Mouse (Mus musculus): ENCODE data around the gene Cxcl13. TPM values are rescaled to one million over a fixed set of nuclear protein-coding genes. Genes with fewer than 3 reads are reported as not detected.

Cxcl13 gene
- polyA plus RNA-seq, 1 experiment from 2014 or later: 0.09 TPM

DNA sequence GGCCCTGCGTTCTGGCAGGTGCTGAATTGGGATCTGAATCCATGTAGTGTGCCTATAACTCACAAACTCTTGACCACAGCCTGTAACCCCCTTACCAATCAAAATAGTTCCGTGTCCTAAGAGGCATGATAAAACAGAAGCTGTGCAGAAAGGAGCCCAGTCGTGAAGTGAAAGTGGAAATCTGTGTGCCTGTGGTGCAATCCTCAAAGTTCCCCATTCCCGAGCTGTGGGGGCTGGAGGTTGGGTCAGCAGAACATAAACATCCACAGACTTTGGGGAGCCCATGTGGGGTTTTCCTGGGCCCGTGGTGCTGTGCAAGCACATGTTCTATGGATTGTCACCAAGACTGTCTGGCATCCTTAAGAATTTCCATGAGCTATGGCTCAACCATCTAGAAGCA, 21.7 kb upstream of the Cxcl13 start:
- no peaks in the 10 kb centered on the region for H3K9me3 ChIP-seq (ENCODE audit: low read length)
- no peak overlapping the region for H3K4me3 ChIP-seq (ENCODE audit: low read depth, low read length)
- no peak overlapping the region for H3K27ac ChIP-seq (ENCODE audit: low read depth)
- 51% methylated on average over 5 of the region's 5 CpGs for WGBS (ENCODE audit: insufficient replicate concordance)
- DNase-seq: no peak
- no peaks in the 10 kb centered on the region for H3K36me3 ChIP-seq (replicated peaks; ENCODE audit: insufficient read depth, low read length)
- no peak overlapping the region for H3K4me2 ChIP-seq (ENCODE audit: low read depth, low read length)
- no peaks in the 10 kb centered on the region for H3K27me3 ChIP-seq (ENCODE audit: insufficient read depth, low read length)
- TF ChIP-seq CTCF (IDR thresholded peaks at IDR 0.05; ENCODE audit: low read depth) (no peak), EP300 (IDR thresholded peaks at IDR 0.05; ENCODE audit: low read depth) (no peak)
- ATAC-seq: no peak
- H3K4me1 ChIP-seq (ENCODE audit: insufficient read depth): 0 out of 2 replicates have a peak, but pooled peaks cover 3% of the 10 kb centered on the region
- no peak overlapping the region for H3K9ac ChIP-seq (replicated peaks)

DNA sequence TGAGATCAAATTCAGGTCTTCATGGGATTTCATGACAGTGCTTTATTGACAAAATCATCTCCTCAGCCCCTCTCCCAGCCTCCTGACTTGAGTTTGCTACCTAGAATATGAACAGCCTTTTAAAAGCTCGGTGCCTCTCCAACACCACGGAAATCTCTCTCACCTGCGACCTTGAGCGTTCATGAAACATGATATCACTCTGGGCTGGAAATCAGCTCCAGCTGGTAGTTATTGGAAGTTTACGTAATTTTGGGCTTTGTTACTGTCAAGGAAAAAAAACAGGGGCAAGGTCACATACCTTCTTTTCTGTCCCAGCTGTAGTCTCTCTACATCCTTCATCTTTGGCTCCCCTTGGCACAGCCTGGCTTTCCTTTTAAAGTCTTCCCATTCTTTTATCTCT, 20.7 kb upstream of the Cxcl13 start:
- DNase-seq (no peak), ATAC-seq (no peak)
- H3K36me3 ChIP-seq (replicated peaks; ENCODE audit: insufficient read depth, low read length): no peaks in the 10 kb centered on the region
- H3K27me3 ChIP-seq (ENCODE audit: insufficient read depth, low read length): no peaks in the 10 kb centered on the region
- no peak overlapping the region for H3K4me3 ChIP-seq (ENCODE audit: low read depth, low read length)
- 0 out of 2 replicates have a peak, but pooled peaks cover 3% of the 10 kb centered on the region for H3K4me1 ChIP-seq (ENCODE audit: insufficient read depth)
- H3K27ac ChIP-seq (ENCODE audit: low read depth): no peak overlapping the region
- no peak overlapping the region for H3K9ac ChIP-seq (replicated peaks)
- 70% methylated on average over 5 of the region's 5 CpGs for WGBS (ENCODE audit: insufficient replicate concordance)
- TF ChIP-seq CTCF (IDR thresholded peaks at IDR 0.05; ENCODE audit: low read depth): no peak
- TF ChIP-seq EP300 (IDR thresholded peaks at IDR 0.05; ENCODE audit: low read depth): no peak
- H3K4me2 ChIP-seq (ENCODE audit: low read depth, low read length): no peak overlapping the region
- no peaks in the 10 kb centered on the region for H3K9me3 ChIP-seq (ENCODE audit: low read length)

DNA sequence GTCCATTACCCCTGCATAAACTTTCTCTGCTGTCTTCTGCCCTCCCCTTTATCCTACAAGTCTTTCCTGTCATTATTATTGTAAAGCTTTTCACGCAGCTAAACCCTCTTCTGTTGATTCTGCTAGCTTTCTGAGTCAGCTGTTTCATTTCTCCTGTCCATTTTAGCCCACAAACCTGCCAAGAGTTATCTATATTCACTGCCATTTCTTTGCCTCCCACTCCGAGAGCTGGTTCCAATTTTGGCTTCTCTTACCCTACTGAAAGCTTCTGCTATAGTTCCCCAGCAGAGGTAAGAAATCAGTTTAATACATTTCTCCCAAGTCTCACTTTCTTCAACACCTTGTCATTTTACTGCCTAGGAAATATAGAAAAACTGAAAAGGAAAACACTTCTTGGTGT, 19.6 kb upstream of the Cxcl13 start:
- TF ChIP-seq CTCF (IDR thresholded peaks at IDR 0.05; ENCODE audit: low read depth): no peak
- no peak for TF ChIP-seq EP300 (IDR thresholded peaks at IDR 0.05; ENCODE audit: low read depth)
- Histone ChIP-seq H3K4me1 (ENCODE audit: insufficient read depth) (0 out of 2 replicates have a peak, but pooled peaks cover 3% of the 10 kb centered on the region), H3K27ac (ENCODE audit: low read depth) (no peak overlapping the region), H3K4me2 (ENCODE audit: low read depth, low read length) (no peak overlapping the region), H3K9ac (replicated peaks) (no peak overlapping the region), H3K27me3 (ENCODE audit: insufficient read depth, low read length) (no peaks in the 10 kb centered on the region), H3K9me3 (ENCODE audit: low read length) (no peaks in the 10 kb centered on the region), H3K4me3 (ENCODE audit: low read depth, low read length) (no peak overlapping the region), H3K36me3 (replicated peaks; ENCODE audit: insufficient read depth, low read length) (no peaks in the 10 kb centered on the region)
- ATAC-seq: no peak
- no peak for DNase-seq
- 47% methylated on average over 2 of the region's 2 CpGs for WGBS (ENCODE audit: insufficient replicate concordance)

DNA sequence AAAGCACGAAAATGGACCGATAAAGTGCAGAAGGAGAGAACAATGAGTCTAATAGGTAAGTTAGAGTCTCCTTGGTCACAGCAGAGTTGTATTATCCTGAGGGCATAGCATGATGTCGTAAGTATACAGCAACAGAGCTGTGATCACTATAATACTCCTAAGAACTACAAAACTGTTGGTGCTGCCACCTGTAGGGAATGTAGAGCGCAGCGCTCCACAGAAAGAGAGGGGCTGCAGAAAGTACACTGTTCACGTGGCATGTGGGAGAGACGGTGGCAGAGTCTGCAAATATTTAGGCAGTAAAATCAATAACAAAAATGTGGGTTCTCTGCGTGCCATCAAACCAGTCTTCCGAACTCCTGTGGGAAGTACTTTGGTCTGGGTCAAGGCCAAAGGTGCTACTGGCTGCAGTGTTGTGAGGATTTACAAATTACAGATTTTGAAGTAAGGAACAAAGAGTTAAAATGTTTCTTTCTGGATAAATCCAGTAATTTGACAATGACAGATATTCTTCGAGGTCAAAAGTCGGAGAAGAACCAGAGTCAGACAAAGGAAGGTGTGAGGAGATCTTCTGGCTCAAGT, 18.6 kb upstream of the Cxcl13 start:
- DNase-seq: peak; percentile 21
- peak; percentile 84 for ATAC-seq

DNA sequence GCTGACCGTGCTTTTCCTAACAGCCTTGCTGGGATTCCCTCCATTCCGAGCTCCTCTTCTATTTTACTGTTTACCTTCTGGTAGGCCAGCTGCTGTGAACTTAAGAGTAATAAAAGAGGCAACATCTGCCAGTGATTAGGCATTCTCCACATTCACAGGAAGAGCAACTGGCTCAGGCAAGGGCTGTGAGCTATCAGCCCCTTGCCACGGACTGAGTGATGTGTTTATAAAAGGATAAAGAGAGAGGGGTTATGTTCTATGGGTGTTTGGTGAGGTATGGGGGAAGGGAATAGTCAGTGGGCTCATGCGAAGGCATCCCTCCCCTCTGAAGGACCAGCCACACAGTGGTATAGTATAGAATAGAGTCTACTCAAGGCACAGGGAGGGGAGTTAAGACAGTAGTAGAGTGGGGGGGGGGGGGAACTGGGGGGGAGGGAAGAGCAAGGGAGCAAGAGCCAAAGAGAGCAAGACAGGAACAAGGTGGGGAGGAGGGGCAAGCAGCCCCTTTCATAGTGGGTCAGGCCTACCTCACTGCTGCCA, 16.0 kb upstream of the Cxcl13 start:
- no peak for ATAC-seq
- no peak for DNase-seq
- Histone ChIP-seq H3K4me1 (ENCODE audit: insufficient read depth) (0 out of 2 replicates have a peak, but pooled peaks cover 3% of the 10 kb centered on the region), H3K27ac (ENCODE audit: low read depth) (no peak overlapping the region), H3K36me3 (replicated peaks; ENCODE audit: insufficient read depth, low read length) (no peaks in the 10 kb centered on the region), H3K4me3 (ENCODE audit: low read depth, low read length) (no peak overlapping the region), H3K4me2 (ENCODE audit: low read depth, low read length) (no peak overlapping the region), H3K9ac (replicated peaks) (no peak overlapping the region), H3K9me3 (ENCODE audit: low read length) (no peaks in the 10 kb centered on the region), H3K27me3 (ENCODE audit: insufficient read depth, low read length) (no peaks in the 10 kb centered on the region)
- TF ChIP-seq EP300 (IDR thresholded peaks at IDR 0.05; ENCODE audit: low read depth) (no peak), CTCF (IDR thresholded peaks at IDR 0.05; ENCODE audit: low read depth) (no peak)
- 38% methylated on average over 4 of the region's 4 CpGs for WGBS (ENCODE audit: insufficient replicate concordance)

More for the DNA sequence above, 18.6 kb upstream of the Cxcl13 start:
- TF ChIP-seq CTCF (IDR thresholded peaks at IDR 0.05; ENCODE audit: low read depth): peak; percentile 42; the same call in 1 of the 2 replicates
- no peak for TF ChIP-seq EP300 (IDR thresholded peaks at IDR 0.05; ENCODE audit: low read depth)
- no peaks in the 10 kb centered on the region for H3K9me3 ChIP-seq (ENCODE audit: low read length)
- no peak overlapping the region for H3K9ac ChIP-seq (replicated peaks)
- H3K4me3 ChIP-seq (ENCODE audit: low read depth, low read length): no peak overlapping the region
- no peak overlapping the region for H3K27ac ChIP-seq (ENCODE audit: low read depth)
- H3K4me1 ChIP-seq (ENCODE audit: insufficient read depth): 0 out of 2 replicates have a peak, but pooled peaks cover 3% of the 10 kb centered on the region
- H3K27me3 ChIP-seq (ENCODE audit: insufficient read depth, low read length): no peaks in the 10 kb centered on the region
- H3K4me2 ChIP-seq (ENCODE audit: low read depth, low read length): no peak overlapping the region
- 64% methylated on average over 11 of the region's 11 CpGs for WGBS (ENCODE audit: insufficient replicate concordance)
- no peaks in the 10 kb centered on the region for H3K36me3 ChIP-seq (replicated peaks; ENCODE audit: insufficient read depth, low read length)

DNA sequence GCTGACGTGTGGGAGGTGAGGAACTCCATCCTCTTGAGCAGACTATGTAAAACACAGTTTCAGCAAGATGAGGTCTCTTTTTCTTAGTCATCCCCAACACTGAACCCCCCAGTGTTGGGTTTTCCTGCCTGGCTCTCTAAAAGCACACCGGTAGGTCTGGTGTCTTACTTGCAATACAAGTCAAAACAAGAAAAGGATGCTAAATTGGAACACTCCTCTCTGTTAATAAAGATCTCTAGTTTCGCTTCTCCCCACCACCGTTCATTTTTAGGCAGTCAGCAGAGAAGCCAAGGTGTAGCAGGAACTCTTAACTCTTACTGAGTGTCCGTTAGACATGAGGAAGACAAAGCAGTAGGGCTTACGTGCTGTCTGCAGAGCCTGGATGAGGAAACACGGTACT, 15.2 kb upstream of the Cxcl13 start:
- H3K9ac ChIP-seq (replicated peaks): no peak overlapping the region
- H3K36me3 ChIP-seq (replicated peaks; ENCODE audit: insufficient read depth, low read length): no peaks in the 10 kb centered on the region
- no peak for DNase-seq
- WGBS (ENCODE audit: insufficient replicate concordance): 74% methylated on average over 7 of the region's 7 CpGs
- H3K27me3 ChIP-seq (ENCODE audit: insufficient read depth, low read length): no peaks in the 10 kb centered on the region
- no peak overlapping the region for H3K27ac ChIP-seq (ENCODE audit: low read depth)
- TF ChIP-seq EP300 (IDR thresholded peaks at IDR 0.05; ENCODE audit: low read depth): no peak
- TF ChIP-seq CTCF (IDR thresholded peaks at IDR 0.05; ENCODE audit: low read depth): no peak
- H3K9me3 ChIP-seq (ENCODE audit: low read length): no peaks in the 10 kb centered on the region
- H3K4me3 ChIP-seq (ENCODE audit: low read depth, low read length): no peak overlapping the region
- 0 out of 2 replicates have a peak, but pooled peaks cover 3% of the 10 kb centered on the region for H3K4me1 ChIP-seq (ENCODE audit: insufficient read depth)
- no peak overlapping the region for H3K4me2 ChIP-seq (ENCODE audit: low read depth, low read length)
- ATAC-seq: no peak
